Mouse (Mus musculus) midbrain, embryonic 16.5 days (tissue): ENCODE measurements around the gene Abo. TPM values are rescaled to one million over a fixed set of nuclear protein-coding genes. Genes with fewer than 3 reads are reported as not detected.

Source experiments
- polyA plus RNA-seq: library from polyadenylated mRNA; unstranded; fragments of >200 nt; fragmentation: Nextera tagmentation; extraction: Ambion mirVana; gene quantifications from 2 replicates; pipeline ENCODE4 v1.2.1, GENCODE M21; 2015

The Abo gene
- polyA plus RNA-seq, 1 experiment from 2014 or later: not detected

Other genes with a start within 250 kb of the Abo start
- gene Fam69b, start 236.5 kb downstream of the Abo start, polyA plus RNA-seq: 153 and 155 TPM in 2 replicates
- gene Lcn4, start 193.7 kb downstream of the Abo start, polyA plus RNA-seq: not detected in 2 replicates
- 30.7 and 32.6 TPM in 2 replicates for gene Surf6, start 37.9 kb upstream of the Abo start, polyA plus RNA-seq
- gene Med22, start 45.7 kb upstream of the Abo start, polyA plus RNA-seq: 134 and 137 TPM in 2 replicates
- gene Rpl7a, start 45.8 kb upstream of the Abo start, polyA plus RNA-seq: 376 and 399 TPM in 2 replicates
- 58.6 and 59.2 TPM in 2 replicates for gene Surf2, start 51.4 kb upstream of the Abo start, polyA plus RNA-seq
- 90.1 and 97.5 TPM in 2 replicates for gene Surf1, start 51.6 kb upstream of the Abo start, polyA plus RNA-seq
- gene Surf4, start 68.9 kb upstream of the Abo start, polyA plus RNA-seq: 99.9 and 103 TPM in 2 replicates
- 0.38 and 0.41 TPM in 2 replicates for gene Stkld1, start 69.1 kb upstream of the Abo start, polyA plus RNA-seq
- 35.8 and 36.4 TPM in 2 replicates for gene Rexo4, start 99.4 kb upstream of the Abo start, polyA plus RNA-seq
- not detected in 2 replicates for gene Adamts13, start 108.4 kb upstream of the Abo start, polyA plus RNA-seq
- 103 and 116 TPM in 2 replicates for gene Cacfd1, start 144.9 kb upstream of the Abo start, polyA plus RNA-seq
- gene Slc2a6, start 163.0 kb upstream of the Abo start, polyA plus RNA-seq: 9.8 and 12.8 TPM in 2 replicates
- 0.24 TPM in 1 of 2 replicates, not detected in the other for gene Mymk, start 207.2 kb upstream of the Abo start, polyA plus RNA-seq
- gene Adamtsl2, start 214.4 kb upstream of the Abo start, polyA plus RNA-seq: 10.6 and 10.8 TPM in 2 replicates